Mouse (Mus musculus) heart, postnatal 0 days (tissue): ENCODE measurements around the gene Ankrd36. TPM values are rescaled to one million over a fixed set of nuclear protein-coding genes. Genes with fewer than 3 reads are reported as not detected.
A peak's percentile ranks its signal among the peaks of the same experiment; 100 is the strongest.

ENCODE experiments used
- ATAC-seq: fragments of 200-750 bp; cut with Nextera tagmentation; 2 replicates; pipeline ENCODE4 v1.8.0; 2017; ENCODE audit warnings: low read depth, moderate number of reproducible peaks, moderate library complexity; ENCODE audit not compliant: insufficient read depth
- DNase-seq: peaks from one replicate; pipeline ENCODE4 v3.0.0-alpha.2; 2016; ENCODE audit warnings: low spot score
- H3K27ac ChIP-seq: fragments of 300-500 bp; sonication (generic); 2 replicates; pipeline ENCODE4 v1.5.1; 2014; ENCODE audit warnings: low read depth, mild to moderate bottlenecking
- H3K27me3 ChIP-seq: fragments of 300-500 bp; sonication (generic); 2 replicates; pipeline ENCODE4 v1.6.1; 2014; ENCODE audit warnings: low read length, mixed read lengths; ENCODE audit not compliant: control insufficient read depth, insufficient read depth
- H3K36me3 ChIP-seq: fragments of 300-500 bp; sonication (generic); replicated peaks from 2 replicates; pipeline ENCODE4 v1.6.1; 2014; ENCODE audit warnings: low read length, mixed read lengths; ENCODE audit not compliant: control insufficient read depth, insufficient read depth
- H3K4me1 ChIP-seq: fragments of 300-500 bp; sonication (generic); 2 replicates; pipeline ENCODE4 v1.6.1; 2014; ENCODE audit warnings: antibody characterized with exemption; ENCODE audit not compliant: control insufficient read depth, insufficient read depth
- H3K4me2 ChIP-seq: fragments of 300-500 bp; sonication (generic); 2 replicates; pipeline ENCODE4 v1.6.1; 2014; ENCODE audit warnings: low read depth, mild to moderate bottlenecking, low read length, moderate library complexity
- H3K4me3 ChIP-seq: fragments of 300-500 bp; sonication (generic); 2 replicates; pipeline ENCODE4 v1.5.1; 2014; ENCODE audit warnings: low read depth, low read length
- H3K9ac ChIP-seq: fragments of 300-500 bp; sonication (generic); replicated peaks from 2 replicates; pipeline ENCODE4 v1.6.1; 2014; ENCODE audit warnings: low read depth, low read length, mixed read lengths
- H3K9me3 ChIP-seq: fragments of 300-500 bp; sonication (generic); replicated peaks from 2 replicates; pipeline ENCODE4 v1.6.1; 2016; ENCODE audit warnings: low read length; ENCODE audit not compliant: control insufficient read depth
- CTCF ChIP-seq: IDR thresholded peaks from 2 replicates; pipeline ENCODE4 v1.5.1; 2016; ENCODE audit warnings: antibody characterized with exemption, control low read depth, low read depth
- EP300 ChIP-seq: IDR thresholded peaks from 2 replicates; pipeline ENCODE4 v1.6.1; 2016; ENCODE audit warnings: antibody characterized with exemption, low read depth
- WGBS: fragments of 180-500 bp; shearing (Covaris S2); extraction: QIAGEN DNeasy Blood & Tissue Kit; methylation state at CpG from one replicate; pipeline ENCODE4 v1.1.7; 2014; 5-methylcytosine and 5-hydroxymethylcytosine counted together
- polyA plus RNA-seq: library from polyadenylated mRNA; unstranded; fragments of >200 nt; fragmentation: Nextera tagmentation; extraction: Ambion mirVana; gene quantifications from 2 replicates; pipeline ENCODE4 v1.2.1, GENCODE M21; 2015
- total RNA-seq: library from RNA; depleted of rRNA; stranded (reverse); fragments of >200 nt; gene quantifications from 2 replicates; pipeline ENCODE4 v1.2.3, GENCODE M21; 2014; ENCODE audit warnings: low replicate concordance

The Ankrd36 gene
- total and polyA plus RNA-seq, 2 experiments from 2014 or later = not detected

GRCm38 (mm10) chr11:5702957-5703332 is 133.5 kb downstream of the Ankrd36 start:
- no peaks in the 10 kb centered on the region for H3K9me3 ChIP-seq
- WGBS = 92% methylated on average over 6 of the region's 6 CpGs
- H3K4me2 ChIP-seq = no peak overlapping the region
- DNase-seq (no peak), ATAC-seq (no peak)
- no peaks in the 10 kb centered on the region for H3K27me3 ChIP-seq
- peaks cover 13% of the 10 kb centered on the region for H3K4me1 ChIP-seq
- TF ChIP-seq EP300 = no peak
- TF ChIP-seq CTCF = no peak
- no peak overlapping the region for H3K27ac ChIP-seq
- no peak overlapping the region for H3K4me3 ChIP-seq
- H3K36me3 ChIP-seq = peaks cover 21% of the 10 kb centered on the region; the same call in 1 of the 2 replicates
- no peak overlapping the region for H3K9ac ChIP-seq

DNA sequence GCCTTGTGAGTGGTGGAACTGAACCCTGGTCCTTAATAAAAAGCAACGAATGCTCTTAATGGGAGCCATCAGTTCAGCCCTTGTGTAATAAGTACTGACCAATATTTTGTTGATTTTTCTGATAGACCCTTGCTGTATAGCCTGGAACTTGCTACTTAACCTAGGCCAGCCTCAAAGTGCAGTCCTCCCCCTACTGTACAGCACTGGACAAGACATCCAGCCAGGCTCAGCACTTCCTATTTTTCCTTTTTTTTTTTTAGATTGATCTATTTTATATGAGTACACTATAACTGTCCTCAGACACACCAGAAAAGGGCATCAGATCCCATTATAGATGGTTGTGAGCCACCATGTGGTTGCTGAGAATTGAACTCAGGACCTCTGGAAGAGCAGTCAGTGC is 133.9 kb downstream of the Ankrd36 start:
- Histone ChIP-seq H3K36me3 (peaks cover 21% of the 10 kb centered on the region; the same call in 1 of the 2 replicates), H3K4me3 (no peak overlapping the region), H3K9me3 (no peaks in the 10 kb centered on the region), H3K4me2 (no peak overlapping the region), H3K4me1 (peaks cover 13% of the 10 kb centered on the region), H3K27ac (no peak overlapping the region), H3K9ac (no peak overlapping the region), H3K27me3 (no peaks in the 10 kb centered on the region)
- 92% methylated on average over 1 of the region's 1 CpGs for WGBS
- no peak for ATAC-seq
- no peak for DNase-seq
- no peak; the same call in 1 of the 2 replicates for TF ChIP-seq CTCF
- no peak for TF ChIP-seq EP300

GRCm38 (mm10) chr11:5705972-5706371 is 136.5 kb downstream of the Ankrd36 start:
- 91% methylated on average over 9 of the region's 9 CpGs for WGBS
- H3K9me3 ChIP-seq = no peaks in the 10 kb centered on the region
- no peak overlapping the region for H3K4me3 ChIP-seq

GRCm38 (mm10) chr11:5706874-5707529 is 137.5 kb downstream of the Ankrd36 start:
- peak overlapping the region; percentile 92 for H3K9ac ChIP-seq
- H3K4me3 ChIP-seq = peak overlapping the region; percentile 97
- no peak for TF ChIP-seq EP300
- no peak for TF ChIP-seq CTCF
- WGBS = under 1% methylated on average over 43 of the region's 43 CpGs
- H3K9me3 ChIP-seq = no peaks in the 10 kb centered on the region
- peak overlapping the region; percentile 83 for H3K4me2 ChIP-seq
- peaks cover 21% of the 10 kb centered on the region; the same call in 1 of the 2 replicates for H3K36me3 ChIP-seq
- peak; percentile 59 for ATAC-seq
- peak overlapping the region; percentile 74 for H3K27ac ChIP-seq
- H3K4me1 ChIP-seq = peaks cover 23% of the 10 kb centered on the region
- no peaks in the 10 kb centered on the region for H3K27me3 ChIP-seq
- DNase-seq = no peak

More at GRCm38 (mm10) chr11:5705972-5706371, 136.5 kb downstream of the Ankrd36 start:
- Histone ChIP-seq H3K27me3 (no peaks in the 10 kb centered on the region), H3K9ac (no peak overlapping the region), H3K27ac (no peak overlapping the region), H3K4me2 (peak overlapping the region; percentile 83; the same call in 1 of the 2 replicates), H3K4me1 (peaks cover 23% of the 10 kb centered on the region), H3K36me3 (peaks cover 21% of the 10 kb centered on the region; the same call in 1 of the 2 replicates)
- ATAC-seq = no peak
- no peak for DNase-seq
- TF ChIP-seq CTCF = no peak
- TF ChIP-seq EP300 = no peak

GRCm38 (mm10) chr11:5707530-5708353 is 138.3 kb downstream of the Ankrd36 start:
- Histone ChIP-seq H3K4me3 (peak overlapping the region; percentile 97), H3K4me2 (peak overlapping the region; percentile 83), H3K9ac (peak overlapping the region; percentile 92), H3K36me3 (peaks cover 21% of the 10 kb centered on the region; the same call in 1 of the 2 replicates), H3K9me3 (no peaks in the 10 kb centered on the region), H3K27ac (peak overlapping the region; percentile 74), H3K27me3 (no peaks in the 10 kb centered on the region), H3K4me1 (peaks cover 23% of the 10 kb centered on the region)
- DNase-seq (peak; percentile 85), ATAC-seq (peak; percentile 95)
- TF ChIP-seq EP300 (no peak), CTCF (no peak)
- WGBS = 16% methylated on average over 48 of the region's 50 CpGs
